Mouse (Mus musculus): ENCODE measurements around the gene F5.
"Not testable (repeated sequence)": the region's sequence is repeated elsewhere in the genome, so short reads cannot be mapped to it uniquely, and the experiment has no call there.

Gene F5

GRCm38 (mm10) chr1:164159781-164160180 lies 8.1 kb downstream of the F5 start:
- DNase-seq (ENCODE audit: low spot score in 2 of 2) = no peak

- no peak for DNase-seq (ENCODE audit: low spot score in 2 of 2)
Measured at GRCm38 (mm10) chr1:164162745-164163144, 11.1 kb downstream of the F5 start.

- no peak for DNase-seq (ENCODE audit: low spot score in 2 of 2)
Measured at GRCm38 (mm10) chr1:164168818-164169217, 17.2 kb downstream of the F5 start.

- no peak for DNase-seq (ENCODE audit: low spot score in 2 of 2)
Measured at GRCm38 (mm10) chr1:164170434-164170833, 18.8 kb downstream of the F5 start.

GRCm38 (mm10) chr1:164173145-164173544 lies 21.5 kb downstream of the F5 start:
- DNase-seq (ENCODE audit: low spot score in 2 of 2) = no peak

- DNase-seq (ENCODE audit: low spot score in 2 of 2) = no peak
Measured at GRCm38 (mm10) chr1:164176856-164177255, 25.2 kb downstream of the F5 start.

DNA sequence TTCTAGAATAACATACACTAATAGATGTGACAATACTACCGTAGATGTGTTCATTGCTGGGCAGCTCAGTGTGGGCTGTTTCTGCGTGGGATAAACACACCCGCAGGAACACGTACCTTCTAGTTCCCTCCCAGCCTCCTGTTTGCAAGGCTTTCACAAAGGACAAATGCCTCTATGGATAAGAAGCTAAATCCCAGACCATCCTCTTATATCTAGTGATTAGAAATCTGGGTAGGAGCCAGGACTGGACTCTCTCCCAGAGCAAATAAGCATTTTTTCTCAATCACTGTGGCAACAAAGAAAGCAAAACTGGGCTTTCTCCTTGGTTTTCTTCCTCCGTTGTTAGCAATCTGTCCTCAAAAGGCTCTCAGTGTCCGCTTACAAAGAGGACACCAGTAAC lies 26.8 kb downstream of the F5 start:
- DNase-seq (ENCODE audit: low spot score in 2 of 2) = no peak

- DNase-seq (ENCODE audit: low spot score in 2 of 2) = peak; percentile 38 to 46
Measured at GRCm38 (mm10) chr1:164184142-164184870, 32.7 kb downstream of the F5 start.

DNA sequence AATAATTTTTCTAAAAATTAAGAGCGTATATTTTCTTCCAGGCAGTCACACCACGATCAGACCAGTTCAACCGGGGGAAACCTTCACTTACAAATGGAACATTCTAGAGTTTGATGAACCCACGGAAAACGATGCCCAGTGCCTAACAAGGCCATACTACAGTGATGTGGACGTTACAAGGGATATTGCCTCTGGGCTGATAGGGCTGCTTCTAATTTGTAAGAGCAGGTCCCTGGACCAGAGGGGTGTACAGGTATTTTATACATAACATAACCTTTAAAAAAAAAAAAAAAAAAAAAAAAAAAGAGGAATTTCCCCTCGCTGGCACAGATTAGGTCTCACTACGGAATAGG lies 33.2 kb downstream of the F5 start:
- no peak for DNase-seq (ENCODE audit: low spot score in 2 of 2)

GRCm38 (mm10) chr1:164185316-164185715 lies 33.7 kb downstream of the F5 start:
- DNase-seq (ENCODE audit: low spot score in 2 of 2) = no peak

DNA sequence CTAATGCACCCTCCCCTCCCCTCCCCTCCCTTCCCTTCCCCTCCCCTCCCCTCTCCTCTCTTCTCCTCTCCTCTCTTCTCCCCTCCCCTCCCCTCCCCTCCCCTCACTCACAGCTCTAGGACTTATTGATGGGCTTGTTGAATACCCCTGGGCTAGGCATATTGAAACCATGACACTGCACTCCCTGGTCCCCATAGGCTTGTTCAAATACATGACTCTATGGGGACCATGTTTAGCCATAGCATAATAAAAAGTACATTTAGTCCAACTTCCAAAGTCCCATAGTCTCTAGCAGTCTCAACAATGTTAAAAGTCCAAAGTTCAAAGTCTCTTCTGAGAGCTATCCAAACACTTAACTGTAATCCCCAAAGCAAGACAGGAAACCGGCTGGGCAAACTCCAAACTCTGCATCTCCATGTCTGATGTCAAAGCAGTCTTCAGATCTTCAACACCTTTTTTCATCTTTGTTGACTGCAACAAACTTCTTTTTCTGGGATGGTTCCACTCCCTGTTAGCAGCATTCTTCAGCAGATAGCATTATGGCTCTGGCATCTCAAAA lies 35.4 kb downstream of the F5 start:
- DNase-seq (ENCODE audit: low spot score in 2 of 2) = no peak

DNA sequence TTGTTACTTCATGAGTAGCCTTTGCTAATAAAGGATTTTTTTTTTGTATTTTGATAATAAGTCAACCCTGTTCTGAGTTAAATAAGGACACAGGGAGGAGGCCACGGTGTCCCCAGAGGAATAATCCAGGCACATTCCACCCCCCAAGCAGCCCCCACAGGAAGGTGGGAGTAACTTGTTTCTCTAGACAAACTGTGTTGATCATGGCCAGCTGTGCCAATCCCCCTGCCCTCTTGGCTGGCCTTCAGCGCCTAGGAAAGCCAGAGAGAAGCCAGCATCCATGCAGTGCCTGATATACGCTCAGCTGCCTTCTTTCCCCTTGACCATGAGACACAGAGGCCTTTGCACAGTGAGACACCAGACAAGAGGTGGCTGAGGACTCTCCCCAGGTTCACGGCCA lies 47.9 kb downstream of the F5 start:
- DNase-seq (ENCODE audit: low spot score in 2 of 2) = no peak

DNA sequence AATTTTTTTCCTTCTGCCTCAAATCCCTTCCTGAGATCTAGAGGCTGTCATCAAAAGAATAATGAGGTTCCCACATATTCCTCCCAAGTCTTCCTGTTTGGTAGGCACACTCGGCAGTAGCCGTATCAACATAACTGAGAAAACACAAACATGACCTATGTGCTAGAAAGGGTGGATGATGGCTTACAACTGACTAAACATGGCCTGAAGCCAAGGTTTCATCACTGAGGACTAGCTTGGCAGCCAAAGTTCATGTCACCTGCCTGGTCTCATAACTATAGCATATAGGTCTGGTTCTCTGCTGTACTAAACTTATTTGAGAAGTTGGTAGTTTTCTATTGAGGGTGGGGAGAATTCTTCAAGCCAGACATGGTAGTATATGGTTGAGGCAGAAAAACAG lies 56.8 kb downstream of the F5 start:
- DNase-seq (ENCODE audit: low spot score in 2 of 2) = no peak

- no peak for DNase-seq (ENCODE audit: low spot score in 2 of 2)
Measured at GRCm38 (mm10) chr1:164210899-164211298, 59.3 kb downstream of the F5 start.

DNA sequence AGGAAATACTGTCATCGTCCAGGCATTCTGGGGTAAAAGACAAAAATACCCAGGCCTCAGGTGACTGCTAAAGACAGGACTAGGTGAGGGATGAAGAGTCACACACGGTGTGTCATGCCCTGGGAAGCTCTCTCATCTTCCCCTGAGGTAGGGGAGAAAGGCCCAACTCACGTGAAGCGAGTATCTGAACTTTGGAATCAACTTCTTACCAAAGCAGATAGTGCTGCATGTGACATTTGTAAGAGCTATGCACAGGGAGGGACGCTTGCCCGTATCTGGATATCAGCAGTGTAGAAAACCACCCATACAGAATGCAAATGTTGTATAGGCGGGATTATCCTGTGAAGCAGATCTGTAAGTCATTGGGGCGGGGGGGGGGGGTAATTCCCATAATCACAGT lies 61.0 kb downstream of the F5 start:
- no peak for DNase-seq (ENCODE audit: low spot score in 2 of 2)

DNA sequence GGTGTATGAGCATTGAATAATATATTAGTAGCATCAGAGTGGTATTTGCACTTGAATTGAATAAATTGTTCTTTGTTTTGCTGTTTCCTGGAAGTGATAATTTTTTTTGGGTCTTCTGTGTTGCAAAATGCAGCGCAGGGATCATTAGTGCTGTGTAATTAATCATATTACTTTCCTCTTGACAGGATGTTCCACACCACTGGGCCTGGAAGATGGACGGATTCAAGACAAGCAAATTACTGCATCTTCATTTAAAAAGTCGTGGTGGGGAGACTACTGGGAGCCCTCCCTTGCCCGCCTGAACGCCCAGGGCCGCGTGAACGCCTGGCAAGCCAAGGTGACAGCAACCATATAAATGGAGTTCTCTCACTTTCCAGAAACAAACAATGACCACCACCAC lies 62.6 kb downstream of the F5 start:
- no peak for DNase-seq (ENCODE audit: low spot score in 2 of 2)

DNA sequence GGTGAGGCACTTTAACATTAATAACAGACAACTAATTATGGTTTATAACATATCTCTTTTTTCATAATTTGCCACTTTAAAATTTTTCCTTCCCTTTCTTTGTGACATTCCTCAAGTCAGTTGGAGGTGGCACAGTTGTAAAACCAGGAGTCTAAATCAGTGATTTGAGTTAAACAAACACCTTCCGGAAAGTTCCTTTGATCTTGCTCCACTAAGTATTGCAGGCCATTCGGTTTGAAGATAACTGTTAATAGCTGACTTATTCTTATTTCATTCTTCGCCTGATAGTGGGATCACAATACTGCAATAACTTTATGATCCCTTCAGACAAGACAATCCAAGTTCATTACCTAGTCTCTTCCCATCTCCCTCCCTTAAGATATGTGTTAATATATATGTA lies 63.5 kb downstream of the F5 start:
- no peak for DNase-seq (ENCODE audit: low spot score in 2 of 2)

DNA sequence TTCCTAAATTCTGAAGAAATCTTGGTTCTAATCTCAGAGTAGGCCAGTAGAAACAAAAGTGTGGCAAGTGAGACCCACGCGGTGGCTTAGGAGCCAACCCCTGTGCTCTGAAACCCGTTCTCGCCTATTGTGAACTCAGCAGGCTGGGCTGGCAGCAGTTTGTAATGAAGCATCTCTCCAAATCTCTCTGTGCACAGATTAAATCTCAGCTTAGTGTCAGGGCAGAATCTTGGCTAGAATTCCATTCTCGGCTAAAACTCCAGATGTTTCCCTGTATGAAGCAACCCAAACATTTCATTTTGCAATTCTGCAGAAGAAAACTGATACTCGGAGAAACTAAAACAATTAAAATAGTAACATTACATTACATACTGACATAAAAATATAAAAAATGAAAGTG lies 63.9 kb downstream of the F5 start:
- DNase-seq (ENCODE audit: low spot score in 2 of 2) = peak in 1 of 2 experiments; percentile 13

GRCm38 (mm10) chr1:164217791-164218685 lies 66.4 kb downstream of the F5 start:
- no peak for DNase-seq (ENCODE audit: low spot score in 2 of 2)

GRCm38 (mm10) chr1:164220261-164220660 lies 68.6 kb downstream of the F5 start:
- DNase-seq (ENCODE audit: low spot score in 2 of 2) = no peak

DNA sequence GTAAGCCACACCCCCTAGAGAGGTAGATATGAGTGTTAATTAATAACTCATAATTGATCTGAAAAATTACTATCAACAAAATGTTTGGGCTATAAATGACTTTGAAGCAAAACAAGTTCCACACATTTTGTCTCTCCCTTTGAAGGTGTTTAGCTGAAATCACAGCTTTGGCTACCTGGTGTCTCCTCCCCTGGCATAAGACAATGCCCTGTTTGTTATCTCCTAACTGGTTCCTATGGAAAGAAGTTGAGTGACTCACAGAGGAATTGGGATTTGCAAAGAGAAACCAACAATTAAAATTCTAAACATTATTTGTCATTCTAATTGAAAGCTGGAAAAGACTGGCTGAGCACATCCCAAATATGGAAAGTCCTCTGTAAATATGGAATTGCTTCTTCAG lies 71.5 kb downstream of the F5 start:
- DNase-seq (ENCODE audit: low spot score in 2 of 2) = no peak

DNA sequence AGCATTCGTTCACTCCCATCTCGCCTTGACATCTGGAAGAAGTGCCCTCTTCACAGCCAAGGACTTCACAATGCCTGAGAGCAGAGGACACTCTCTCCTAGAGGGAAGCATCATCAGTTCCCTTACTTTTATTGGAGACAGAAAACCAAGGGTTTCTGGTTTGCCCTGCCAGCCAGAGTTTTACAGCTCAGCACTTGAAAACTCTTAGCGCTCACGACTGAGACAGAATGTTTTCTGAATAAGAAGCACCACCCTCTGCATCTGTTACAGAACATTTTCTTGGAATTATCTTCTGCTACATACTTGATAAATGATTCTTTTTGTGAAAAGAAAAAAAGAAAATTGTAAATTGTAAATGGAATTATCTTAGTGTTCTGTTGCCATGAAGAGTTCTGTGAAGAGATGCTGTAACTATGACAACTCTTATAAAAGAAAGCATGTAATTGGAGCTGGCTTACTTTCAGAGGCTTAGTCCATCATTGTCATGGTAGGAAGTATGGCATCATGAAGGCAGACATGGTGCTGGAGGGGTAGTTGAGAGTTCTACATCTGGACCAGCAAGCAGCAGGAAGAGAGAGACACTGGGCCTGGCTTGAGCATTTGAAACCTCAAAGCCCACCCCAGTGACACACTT lies 80.4 kb downstream of the F5 start:
- not testable (repeated sequence) for DNase-seq (ENCODE audit: low spot score in 2 of 2)
